Mouse (Mus musculus) cerebellum, adult 8-10 months (tissue): Measurements from ENCODE around the gene Galr2.

ENCODE experiments used
- DNase-seq: peaks from one replicate; pipeline ENCODE4 v3.0.0; 2022

Galr2 gene

DNA sequence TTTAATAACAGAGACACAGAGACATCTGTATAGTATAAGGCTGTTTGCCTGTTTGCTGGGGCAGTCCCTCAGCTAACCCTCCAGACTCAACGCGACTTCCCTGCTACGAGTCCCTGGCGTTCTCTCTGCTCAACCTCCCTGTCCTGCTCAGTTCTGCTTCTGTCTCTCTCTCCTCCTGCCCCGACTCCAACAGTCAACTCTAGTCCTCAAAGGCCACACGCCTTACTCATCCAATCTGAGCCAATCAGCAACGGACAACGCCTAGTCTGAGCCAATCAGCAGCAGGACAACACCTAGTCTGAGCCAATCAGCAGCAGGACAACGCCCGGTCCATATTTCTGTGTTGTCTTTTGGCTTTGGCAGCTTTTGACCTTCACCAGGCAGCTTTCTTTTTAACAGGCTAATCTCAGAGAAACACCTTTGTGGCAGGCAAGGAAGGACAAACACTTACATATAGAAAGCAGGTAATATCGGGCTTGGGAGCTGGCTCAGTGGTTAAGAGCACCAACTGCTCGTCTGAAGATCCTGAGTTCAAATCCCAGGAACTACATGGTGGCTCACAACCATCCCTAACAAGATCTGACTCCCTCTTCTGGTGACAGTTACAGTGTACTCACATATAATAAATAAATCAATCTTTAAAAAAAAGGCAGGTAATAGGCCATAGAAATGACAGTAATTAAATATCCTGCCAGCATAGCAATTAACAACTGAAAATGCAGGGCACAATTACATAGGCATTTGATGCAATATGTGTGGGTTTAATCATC lies 27.2 kb downstream of the Galr2 start:
- no peak for DNase-seq

DNA sequence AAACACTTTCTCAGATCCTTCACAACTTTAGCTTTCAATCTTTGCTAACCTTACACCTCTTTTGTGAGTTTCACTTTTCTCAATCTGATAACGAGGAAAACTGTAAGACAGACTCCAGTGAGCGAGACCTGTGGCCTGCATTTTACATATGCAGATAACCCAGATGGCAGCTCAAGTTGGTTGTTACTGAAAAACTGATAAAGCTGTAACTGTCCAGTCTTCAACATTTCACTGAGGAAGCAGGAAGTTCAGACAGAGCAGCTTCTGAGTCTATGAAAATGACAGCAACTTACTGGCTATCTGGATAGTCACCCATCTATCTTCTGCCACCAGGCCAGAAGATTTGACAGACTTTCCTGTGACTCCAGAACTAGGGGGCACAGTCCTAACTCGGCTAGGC lies 28.9 kb downstream of the Galr2 start:
- no peak for DNase-seq

DNA sequence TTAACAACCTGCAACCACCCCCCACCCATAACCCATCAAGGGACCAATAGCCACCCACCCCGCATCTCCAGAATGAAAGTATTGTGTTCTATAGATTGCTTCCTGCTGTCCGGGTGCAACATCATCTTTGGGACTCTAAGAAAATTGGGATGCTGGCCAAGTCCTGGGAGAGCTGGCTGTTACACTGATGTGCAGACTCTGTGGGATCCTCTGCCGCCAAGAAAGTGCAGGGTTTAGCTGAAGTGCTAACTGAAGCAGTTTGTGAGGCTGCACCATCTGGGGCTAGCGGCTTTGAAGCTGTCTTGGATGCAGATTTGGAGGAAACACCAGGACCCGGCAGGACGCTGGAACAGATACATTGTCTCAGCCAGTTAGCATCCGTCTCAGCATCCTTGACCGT lies 30.4 kb downstream of the Galr2 start:
- DNase-seq: no peak

DNA sequence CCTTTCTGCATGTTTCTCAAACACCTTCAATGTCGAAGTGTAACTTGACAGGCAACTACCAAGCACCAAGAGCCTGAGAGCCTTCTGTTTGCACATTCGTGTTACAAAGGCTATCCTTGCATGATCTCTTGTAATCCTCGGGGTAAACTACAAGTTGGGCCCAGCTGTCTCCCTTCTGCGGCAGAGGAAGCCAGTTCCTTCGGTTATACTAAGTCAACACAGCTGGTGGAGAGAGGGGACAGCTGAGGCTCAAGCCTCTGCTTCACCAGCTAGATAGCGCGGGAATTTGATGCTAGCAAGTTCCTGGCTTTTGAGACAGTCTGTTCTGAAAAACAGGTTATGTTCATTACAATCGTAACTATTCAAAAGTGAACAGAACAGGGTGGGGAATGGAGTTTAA lies 31.6 kb downstream of the Galr2 start:
- no peak for DNase-seq

DNA sequence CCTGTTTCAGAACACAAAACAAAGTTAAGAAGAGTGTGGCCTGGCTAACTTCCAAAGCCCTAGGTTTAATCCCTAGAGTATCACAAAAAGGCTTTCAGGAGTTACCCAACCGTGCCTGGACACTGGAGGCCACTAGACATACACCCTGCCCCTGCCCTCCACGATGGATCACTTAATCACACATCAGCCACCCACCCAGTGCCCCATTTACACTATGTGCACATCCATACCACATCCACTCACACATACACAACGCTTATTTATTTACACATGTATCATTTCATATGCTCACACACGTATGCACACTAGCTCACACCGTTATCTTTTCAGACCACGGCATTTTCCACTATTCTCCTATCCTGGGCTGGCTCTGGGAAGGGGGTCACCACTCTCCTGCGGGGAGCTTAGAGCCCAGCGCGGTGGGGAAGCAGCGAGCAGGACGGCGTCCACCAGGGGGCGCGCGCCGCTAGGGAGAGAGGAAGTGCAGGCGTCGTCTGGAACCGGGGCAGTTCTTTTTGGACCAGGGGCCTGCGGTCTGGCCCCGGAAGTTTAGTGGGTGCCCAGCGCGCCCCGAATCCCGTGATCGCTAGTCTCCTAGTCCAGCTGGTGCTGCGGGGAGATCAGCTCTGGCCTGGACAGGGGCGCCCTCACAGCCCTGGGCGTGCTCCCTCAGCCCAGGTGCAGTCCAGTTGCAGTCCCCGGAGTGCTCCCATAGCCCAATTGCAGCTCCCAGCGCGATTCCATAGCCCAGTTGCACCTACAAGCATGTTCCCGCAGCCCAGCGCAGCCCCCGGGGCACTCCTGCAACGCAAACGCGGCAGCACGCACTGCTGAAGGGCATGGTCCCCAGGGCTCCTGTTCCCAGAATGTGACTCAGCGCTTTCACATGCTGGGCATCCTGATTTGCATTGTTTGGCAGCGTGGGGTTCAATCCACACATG lies 38.2 kb downstream of the Galr2 start:
- peak; percentile 85 for DNase-seq

DNA sequence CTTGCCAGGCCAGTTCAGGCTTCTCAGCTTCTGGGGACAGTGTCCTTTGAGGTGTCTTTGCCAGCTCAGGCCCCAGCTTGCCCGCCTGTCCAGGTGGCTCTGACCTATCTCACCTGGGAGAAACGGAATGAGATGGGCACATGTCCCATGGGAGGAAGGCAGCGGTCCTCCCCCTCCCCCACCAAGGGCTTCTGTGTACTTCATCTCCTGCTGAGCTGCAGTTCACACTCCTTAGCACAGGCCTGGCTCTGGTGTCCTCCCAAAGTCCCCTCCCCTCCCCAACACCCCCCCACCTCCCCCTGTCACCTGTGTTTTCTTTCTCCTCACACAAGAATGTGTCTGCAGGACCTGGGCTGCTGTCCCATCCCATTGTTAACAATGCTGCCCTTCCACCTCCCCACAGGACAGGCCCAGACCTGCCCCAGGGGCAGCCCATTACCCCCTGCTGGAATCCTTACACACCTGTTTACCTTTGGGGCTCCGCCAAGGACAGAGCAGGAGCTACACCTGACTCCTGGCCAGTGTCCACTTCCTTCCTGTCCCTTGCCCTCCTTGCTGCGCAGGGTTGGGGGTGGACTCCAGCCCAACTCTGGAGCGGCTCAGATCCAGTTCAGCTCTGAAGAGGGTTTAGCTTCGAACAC lies 46.3 kb downstream of the Galr2 start:
- DNase-seq: no peak

DNA sequence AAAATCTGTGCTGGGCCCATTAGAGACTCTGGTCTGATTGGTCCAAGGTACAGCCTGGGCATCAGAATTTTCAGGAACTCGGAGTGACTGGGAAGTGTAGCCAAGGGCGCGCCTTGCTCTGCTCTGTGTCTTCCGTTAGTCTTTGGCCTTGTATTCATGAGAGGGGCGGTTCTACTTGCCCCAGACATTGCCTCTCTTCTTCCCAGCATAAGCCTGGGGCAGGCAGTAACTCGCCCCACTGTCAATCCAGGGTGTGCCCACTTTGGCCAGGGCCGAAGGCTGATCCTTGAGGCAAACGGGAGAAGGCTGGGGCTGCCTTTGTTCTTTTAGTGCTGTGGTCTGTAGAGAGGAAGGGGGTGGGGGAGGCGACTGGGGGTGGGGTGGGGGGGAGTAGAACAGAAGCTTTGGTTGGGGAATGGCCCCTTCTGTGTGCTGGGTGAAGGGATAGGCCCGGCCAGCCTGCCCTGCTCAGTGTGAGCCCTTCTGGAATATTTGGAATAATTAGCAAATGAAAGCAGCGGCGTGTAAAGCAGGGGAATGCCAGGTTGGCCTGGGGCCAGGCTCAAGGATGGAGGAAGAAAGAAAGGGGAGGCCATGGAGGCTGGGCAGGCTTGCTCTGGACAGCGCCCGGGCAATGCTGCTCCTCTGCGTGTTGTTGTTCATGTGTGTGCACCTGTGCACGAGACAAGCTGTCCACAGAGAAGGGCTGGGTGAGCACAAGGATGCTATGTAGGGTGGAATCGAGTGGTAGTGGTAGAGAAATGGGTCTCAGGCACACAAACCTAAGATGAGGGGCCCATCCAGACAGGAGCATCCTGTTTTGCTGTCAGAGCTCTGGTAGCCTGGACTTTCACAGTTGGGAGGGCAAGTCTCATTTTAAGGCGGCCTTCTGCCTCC lies 48.8 kb downstream of the Galr2 start:
- no peak for DNase-seq

DNA sequence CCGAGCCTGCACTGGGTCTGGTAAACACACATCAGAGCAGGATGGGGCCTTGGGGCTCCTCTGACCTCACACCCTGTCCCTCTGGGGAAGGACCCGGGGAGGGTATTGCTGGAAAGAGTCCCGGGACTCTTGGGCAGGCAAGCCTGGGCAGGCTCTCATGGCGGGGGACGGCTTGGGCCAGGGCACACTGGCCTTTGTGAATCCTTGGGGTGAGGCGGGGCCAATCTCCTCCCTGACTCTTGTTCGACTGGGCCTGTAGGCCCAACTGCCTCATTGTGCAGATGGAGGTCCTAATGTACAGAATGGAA lies 49.4 kb downstream of the Galr2 start:
- no peak for DNase-seq

DNA sequence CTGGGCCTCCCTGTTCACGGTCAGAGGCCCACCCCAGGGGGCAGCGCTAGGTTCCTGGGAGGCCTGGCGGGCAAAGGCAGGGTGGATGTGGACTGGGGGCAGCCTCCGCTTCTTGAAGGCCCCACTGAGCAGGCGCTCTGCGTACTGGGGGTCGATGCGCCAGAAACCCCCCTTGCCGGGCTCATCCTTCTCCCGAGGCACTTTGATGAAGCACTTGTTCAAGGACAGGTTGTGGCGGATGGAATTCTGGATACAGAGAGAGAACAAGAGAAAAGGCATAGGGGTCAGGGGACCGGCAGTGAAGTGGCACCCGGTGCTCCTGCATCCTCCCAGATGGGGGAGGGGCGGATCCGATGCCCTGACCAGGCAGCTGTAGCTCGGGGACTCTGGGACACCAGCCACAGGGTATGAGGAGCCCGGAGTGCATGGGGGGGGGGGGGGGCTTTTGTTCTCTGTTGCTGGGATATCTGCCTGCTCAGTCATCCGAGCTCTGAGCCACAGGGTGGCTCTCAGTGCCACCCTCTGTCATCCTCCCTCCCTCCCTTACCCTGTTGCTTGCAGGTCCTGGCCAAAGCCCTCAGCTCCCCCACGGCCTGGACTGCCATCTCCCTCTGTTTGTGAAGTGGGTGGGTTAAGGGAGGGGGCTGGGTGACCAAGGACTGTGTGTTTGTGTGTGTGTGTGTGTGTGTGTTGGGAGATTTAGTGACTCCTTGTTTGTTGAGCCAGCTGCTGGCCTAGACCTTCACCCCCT lies 51.7 kb downstream of the Galr2 start:
- DNase-seq: no peak

DNA sequence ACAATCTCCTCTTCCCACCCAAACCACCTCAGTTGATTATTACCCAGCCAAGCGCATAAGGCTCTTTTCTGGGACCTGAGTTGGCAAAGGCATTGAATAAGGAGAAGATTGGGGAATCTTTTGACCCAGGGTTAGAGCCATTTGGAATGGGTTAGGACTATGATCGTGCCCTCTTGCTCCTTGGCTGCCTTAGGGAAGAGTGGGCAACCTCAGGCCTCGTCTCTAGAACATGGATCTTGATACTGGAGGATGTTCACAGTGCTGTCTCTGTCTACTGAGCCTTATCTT lies 52.2 kb downstream of the Galr2 start:
- no peak for DNase-seq
